Mouse (Mus musculus) kidney, postnatal 14 days (tissue): ENCODE measurements around the gene Faf2.

ENCODE experiments used
- DNase-seq: peaks from one replicate; pipeline ENCODE4 v3.0.0; 2022; ENCODE audit warnings: mixed read lengths

Faf2 gene

GRCm38 (mm10) chr13:54621155-54621932 lies at the start of gene Faf2:
Faf2 (plus strand) TSS chr13:54621784.
- DNase-seq = peak; percentile 99

GRCm38 (mm10) chr13:54572621-54573020 lies 49.0 kb upstream of the Faf2 start:
- no peak for DNase-seq

- DNase-seq = peak; percentile 89
These were observed 46.6 kb upstream of the Faf2 start, which contains the start of gene Arl10 for GRCm38 (mm10) chr13:54574854-54575481. Arl10 (plus strand) TSS chr13:54575015.

- DNase-seq = peak; percentile 20
These were observed 46.1 kb upstream of the Faf2 start for GRCm38 (mm10) chr13:54575489-54575888.

- no peak for DNase-seq
These were observed 43.7 kb upstream of the Faf2 start for GRCm38 (mm10) chr13:54577652-54578507.

- no peak for DNase-seq
These were observed 40.2 kb upstream of the Faf2 start for GRCm38 (mm10) chr13:54581385-54581784.

- DNase-seq = no peak
These were observed 39.5 kb upstream of the Faf2 start for GRCm38 (mm10) chr13:54582126-54582525.

- DNase-seq = no peak
These were observed 38.7 kb upstream of the Faf2 start for GRCm38 (mm10) chr13:54582860-54583259.

- DNase-seq = no peak
These were observed 35.8 kb upstream of the Faf2 start for GRCm38 (mm10) chr13:54585831-54586230.

GRCm38 (mm10) chr13:54589414-54589995 lies 32.1 kb upstream of the Faf2 start:
- no peak for DNase-seq

- DNase-seq = peak; percentile 99
These were observed 31.3 kb upstream of the Faf2 start, which contains the start of the genes Nop16 and Higd2a for GRCm38 (mm10) chr13:54589996-54590951. Nop16 (minus strand) TSS chr13:54590090. Higd2a (plus strand) TSS chr13:54590207.

- no peak for DNase-seq
These were observed 29.7 kb upstream of the Faf2 start for GRCm38 (mm10) chr13:54591776-54592356.

GRCm38 (mm10) chr13:54593617-54594016 lies 28.0 kb upstream of the Faf2 start:
- no peak for DNase-seq

GRCm38 (mm10) chr13:54596107-54596690 lies 25.4 kb upstream of the Faf2 start:
- DNase-seq = no peak

GRCm38 (mm10) chr13:54596870-54597269 lies 24.7 kb upstream of the Faf2 start:
- no peak for DNase-seq

GRCm38 (mm10) chr13:54598622-54599143 lies 22.9 kb upstream of the Faf2 start:
- no peak for DNase-seq

- no peak for DNase-seq
These were observed 18.9 kb upstream of the Faf2 start for GRCm38 (mm10) chr13:54602639-54603111.

- no peak for DNase-seq
These were observed 18.1 kb upstream of the Faf2 start for GRCm38 (mm10) chr13:54603501-54603900.

- DNase-seq = no peak
These were observed 17.4 kb upstream of the Faf2 start for GRCm38 (mm10) chr13:54604221-54604620.

- peak; percentile 52 for DNase-seq
These were observed 16.2 kb upstream of the Faf2 start for GRCm38 (mm10) chr13:54605426-54605825.
